Mouse (Mus musculus): ENCODE results near the gene Glt1d1.

- no peak for TF ChIP-seq CTCF (IDR thresholded peaks at IDR 0.05; ENCODE audit: borderline replicate concordance, insufficient read depth, low read depth, low read length)
- no peak for TF ChIP-seq POLR2A (IDR thresholded peaks at IDR 0.05; ENCODE audit: borderline replicate concordance, insufficient read depth, low read length)
Observed at GRCm38 (mm10) chr5:127756011-127756410, 123.9 kb downstream of the Glt1d1 start.
